Mouse (Mus musculus) induced T-regulatory cell, adult 2 months (primary cell): ENCODE measurements around the gene Dna2.
A peak's percentile ranks its signal among the peaks of the same experiment; 100 is the strongest.

Source experiments
- DNase-seq: peaks from one replicate; pipeline ENCODE4 v3.0.0-alpha.2; 2012; ENCODE audit warnings: low read depth

The Dna2 gene

GRCm38 (mm10) chr10:62984072-62984471 lies 37.2 kb downstream of the Dna2 start:
- DNase-seq = peak; percentile 89

GRCm38 (mm10) chr10:62984495-62984894 lies 37.7 kb downstream of the Dna2 start:
- DNase-seq = no peak

- DNase-seq = peak; percentile 78
Observed at GRCm38 (mm10) chr10:62987341-62987740, 40.5 kb downstream of the Dna2 start.

GRCm38 (mm10) chr10:62990636-62991035 lies 43.8 kb downstream of the Dna2 start:
- DNase-seq = no peak

GRCm38 (mm10) chr10:62993991-62994390 lies 47.2 kb downstream of the Dna2 start:
- no peak for DNase-seq

- DNase-seq = no peak
Observed at GRCm38 (mm10) chr10:63000584-63000983, 53.8 kb downstream of the Dna2 start.

- no peak for DNase-seq
Observed at GRCm38 (mm10) chr10:63003252-63003651, 56.4 kb downstream of the Dna2 start.

- no peak for DNase-seq
Observed at GRCm38 (mm10) chr10:63004556-63004955, 57.7 kb downstream of the Dna2 start.

GRCm38 (mm10) chr10:63008193-63008592 lies 61.4 kb downstream of the Dna2 start:
- no peak for DNase-seq

GRCm38 (mm10) chr10:63010268-63010667 lies 63.4 kb downstream of the Dna2 start:
- DNase-seq = no peak

- no peak for DNase-seq
Observed at GRCm38 (mm10) chr10:63011556-63011955, 64.7 kb downstream of the Dna2 start.

GRCm38 (mm10) chr10:63013476-63013875 lies 66.7 kb downstream of the Dna2 start:
- DNase-seq = no peak

- DNase-seq = no peak
Observed at GRCm38 (mm10) chr10:63014168-63014567, 67.3 kb downstream of the Dna2 start.

- DNase-seq = no peak
Observed at GRCm38 (mm10) chr10:63019304-63019703, 72.5 kb downstream of the Dna2 start.

- DNase-seq = no peak
Observed at GRCm38 (mm10) chr10:63021702-63022101, 74.9 kb downstream of the Dna2 start.

GRCm38 (mm10) chr10:63022541-63023120 lies 75.8 kb downstream of the Dna2 start:
- DNase-seq = peak; percentile 54

GRCm38 (mm10) chr10:63023121-63023748 lies 76.4 kb downstream of the Dna2 start:
- DNase-seq = peak; percentile 72
